Mouse (Mus musculus) embryonic stem cell, embryonic (primary cell): ENCODE data around the gene Sort1.

Source experiments
- CTCF ChIA-PET, 4 experiments: fragments of 300-600 bp in 2 of 4; fragments of 350-600 bp in 2 of 4; sonication (Branson Sonifier 250); formaldehyde crosslinking; loops; one replicate each; lab custom pipeline; 2022; ENCODE audit warnings: inconsistent platforms in 2 of 4; lab: Charles Lee
- POLR2A ChIA-PET, 4 experiments: fragments of 300-600 bp in 2 of 4; fragments of 350-600 bp in 2 of 4; sonication (Branson Sonifier 250); formaldehyde crosslinking; loops; one replicate each; lab custom pipeline; 2022; ENCODE audit warnings: antibody characterized with exemption in 4 of 4, inconsistent platforms in 1 of 4; lab: Charles Lee

Gene Sort1

DNA sequence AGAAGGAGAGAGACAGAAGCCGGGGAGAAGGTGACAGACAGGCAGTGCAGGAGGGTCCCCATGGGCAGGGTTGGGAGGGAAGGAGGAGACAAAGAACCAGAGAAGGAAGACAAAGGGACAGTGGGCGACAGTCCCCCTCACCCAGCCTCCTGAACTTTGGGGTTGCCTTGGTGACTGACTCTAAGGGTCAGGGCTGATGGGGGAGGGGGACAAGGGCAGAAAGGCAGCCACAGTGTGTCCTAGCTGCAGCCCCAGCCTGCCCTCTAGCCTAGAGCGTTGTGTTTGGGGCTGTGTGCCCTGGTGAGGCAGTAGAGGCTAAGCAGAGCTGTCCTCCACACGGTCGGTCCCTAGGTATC, 126.5 kb downstream of the Sort1 start:
- POLR2A ChIA-PET, result interaction anchor here in 2 of 4 experiments (0.8 to 2.8 kb wide), 4 partner anchors 9 to 34 kb away, joined by 3 to 11 read pairs (median 6); partner anchors contain the start of genes Sars (in 2 of the 2) and Psrc1 (in 1 of the 2)
- CTCF ChIA-PET, result interaction anchor here in 1 of 4 experiments (1.2 kb wide), 1 partner anchor 9 kb away, joined by 3 read pairs; no protein-coding TSS in a partner anchor
